Mouse (Mus musculus) stomach, adult 2 months (tissue): ENCODE results near the gene Vmn1r207-ps. TPM values are rescaled to one million over a fixed set of nuclear protein-coding genes. Genes with fewer than 3 reads are reported as not detected.

Source experiments
- polyA plus RNA-seq: library from polyadenylated mRNA; depleted of rRNA; stranded (reverse); fragments of >200 nt; gene quantifications from 2 replicates; pipeline ENCODE4 v1.2.3, GENCODE M21; 2012; rRNA removed

The Vmn1r207-ps gene
- not detected in 2 replicates for polyA plus RNA-seq

GRCm38 (mm10) chr13:22729529-22729928, at the start of gene Vmn1r207-ps:
Gene Vmn1r207-ps (minus strand): TSS chr13:22729629.

GRCm38 (mm10) chr13:22777300-22777699, 47.9 kb upstream of the Vmn1r207-ps start, which contains the start of gene Vmn1r208:
Gene Vmn1r208 (minus strand): TSS chr13:22777400.

Other genes with a start within 250 kb of the Vmn1r207-ps start
- not detected in 2 replicates for gene Vmn1r202, start 224.2 kb downstream of the Vmn1r207-ps start, polyA plus RNA-seq
- not detected in 2 replicates for gene Vmn1r203, start 211.5 kb downstream of the Vmn1r207-ps start, polyA plus RNA-seq
- gene Vmn1r204, start 176.4 kb downstream of the Vmn1r207-ps start, polyA plus RNA-seq = not detected in 2 replicates
- not detected in 2 replicates for gene Vmn1r205, start 136.6 kb downstream of the Vmn1r207-ps start, polyA plus RNA-seq
- not detected in 2 replicates for gene Vmn1r206, start 105.4 kb downstream of the Vmn1r207-ps start, polyA plus RNA-seq
- gene Vmn1r208, start 47.8 kb upstream of the Vmn1r207-ps start, polyA plus RNA-seq = not detected in 2 replicates
- gene Vmn1r209, start 80.1 kb upstream of the Vmn1r207-ps start, polyA plus RNA-seq = not detected in 2 replicates
- gene Vmn1r210, start 101.7 kb upstream of the Vmn1r207-ps start, polyA plus RNA-seq = not detected in 2 replicates
- not detected in 2 replicates for gene Vmn1r211, start 127.9 kb upstream of the Vmn1r207-ps start, polyA plus RNA-seq
- gene Vmn1r212, start 154.6 kb upstream of the Vmn1r207-ps start, polyA plus RNA-seq = not detected in 2 replicates